Mouse (Mus musculus): ENCODE measurements around the gene Myl3. TPM values are rescaled to one million over a fixed set of nuclear protein-coding genes. Genes with fewer than 3 reads are reported as not detected.

Gene Myl3
- polyA plus RNA-seq (2012; rRNA removed) = 55.4 and 63.3 TPM in 2 replicates

GRCm38 (mm10) chr9:110741711-110742294, at the start of gene Myl3:
Gene Myl3 (plus strand): TSS chr9:110741861.

GRCm38 (mm10) chr9:110746961-110747360, 5.3 kb downstream of the Myl3 start, which contains the start of gene Pth1r:
Gene Pth1r (minus strand): TSS chr9:110747145.

GRCm38 (mm10) chr9:110797866-110798265, 56.2 kb downstream of the Myl3 start, which contains the start of gene Prss42:
Gene Prss42 (plus strand): TSS chr9:110798166.

GRCm38 (mm10) chr9:110813789-110814188, 72.1 kb downstream of the Myl3 start, which contains the start of gene Prss44:
Gene Prss44 (plus strand): TSS chr9:110813994.

Other genes with a start within 250 kb of the Myl3 start
- gene Setd2, start 209.3 kb upstream of the Myl3 start, polyA plus RNA-seq (2012; rRNA removed) = 91.6 and 127 TPM in 2 replicates
- 28.5 and 35.2 TPM in 2 replicates for gene Nradd, start 117.4 kb upstream of the Myl3 start, polyA plus RNA-seq (2012; rRNA removed)
- gene Nbeal2, start 87.7 kb upstream of the Myl3 start, polyA plus RNA-seq (2012; rRNA removed) = 5.1 and 7.0 TPM in 2 replicates
- gene Ccdc12, start 85.4 kb upstream of the Myl3 start, polyA plus RNA-seq (2012; rRNA removed) = 99.0 and 210 TPM in 2 replicates
- 22.0 and 55.9 TPM in 2 replicates for gene Pth1r, start 5.3 kb downstream of the Myl3 start, polyA plus RNA-seq (2012; rRNA removed)
- gene Prss42, start 56.3 kb downstream of the Myl3 start, polyA plus RNA-seq (2012; rRNA removed) = 0.05 TPM in 1 of 2 replicates, not detected in the other
- not detected in 2 replicates for gene Prss44, start 72.1 kb downstream of the Myl3 start, polyA plus RNA-seq (2012; rRNA removed)
- gene Prss43, start 84.8 kb downstream of the Myl3 start, polyA plus RNA-seq (2012; rRNA removed) = not detected in 2 replicates
- gene Prss45, start 92.7 kb downstream of the Myl3 start, polyA plus RNA-seq (2012; rRNA removed) = not detected in 2 replicates
- not detected in 2 replicates for gene Prss46, start 102.6 kb downstream of the Myl3 start, polyA plus RNA-seq (2012; rRNA removed)
- 0.63 and 1.2 TPM in 2 replicates for gene Prss50, start 116.1 kb downstream of the Myl3 start, polyA plus RNA-seq (2012; rRNA removed)
- 2.3 and 3.2 TPM in 2 replicates for gene Als2cl, start 138.0 kb downstream of the Myl3 start, polyA plus RNA-seq (2012; rRNA removed)
- 0.24 and 0.40 TPM in 2 replicates for gene Tmie, start 138.3 kb downstream of the Myl3 start, polyA plus RNA-seq (2012; rRNA removed)
- gene Fam240a, start 175.0 kb downstream of the Myl3 start, polyA plus RNA-seq (2012; rRNA removed) = not detected in 2 replicates
- gene Tdgf1, start 204.3 kb downstream of the Myl3 start, polyA plus RNA-seq (2012; rRNA removed) = 0.06 TPM in 2 replicates
- gene Lrrc2, start 209.7 kb downstream of the Myl3 start, polyA plus RNA-seq (2012; rRNA removed) = 0.04 and 0.07 TPM in 2 replicates
- 0.75 and 0.91 TPM in 2 replicates for gene Rtp3, start 248.7 kb downstream of the Myl3 start, polyA plus RNA-seq (2012; rRNA removed)